Mouse (Mus musculus) R1 (cell line): ENCODE results near the gene Nop58.

ENCODE experiments used
- DNase-seq: peaks from one replicate; pipeline ENCODE4 v3.0.0-alpha.2; 2018; ENCODE audit warnings: low read depth, low spot score

Gene Nop58

GRCm38 (mm10) chr1:59719900-59720299 is 35.1 kb downstream of the Nop58 start:
- DNase-seq = peak; percentile 70

- DNase-seq = no peak
Observed at GRCm38 (mm10) chr1:59725661-59726060, 40.9 kb downstream of the Nop58 start.

GRCm38 (mm10) chr1:59730106-59730505 is 45.3 kb downstream of the Nop58 start:
- DNase-seq = no peak

- DNase-seq = no peak
Observed at GRCm38 (mm10) chr1:59730737-59731136, 46.0 kb downstream of the Nop58 start.

GRCm38 (mm10) chr1:59734076-59734475 is 49.3 kb downstream of the Nop58 start:
- no peak for DNase-seq

GRCm38 (mm10) chr1:59738768-59739414 is 54.1 kb downstream of the Nop58 start:
- no peak for DNase-seq

GRCm38 (mm10) chr1:59739577-59740354 is 55.0 kb downstream of the Nop58 start:
- no peak for DNase-seq

GRCm38 (mm10) chr1:59749047-59749446 is 64.3 kb downstream of the Nop58 start:
- DNase-seq = no peak

GRCm38 (mm10) chr1:59749724-59750123 is 65.0 kb downstream of the Nop58 start:
- peak; percentile 87 for DNase-seq

GRCm38 (mm10) chr1:59755298-59755697 is 70.5 kb downstream of the Nop58 start:
- DNase-seq = no peak

GRCm38 (mm10) chr1:59758325-59758724 is 73.6 kb downstream of the Nop58 start:
- DNase-seq = no peak

- DNase-seq = peak; percentile 44
Observed at GRCm38 (mm10) chr1:59762208-59762607, 77.4 kb downstream of the Nop58 start.

- DNase-seq = peak; percentile 79
Observed at GRCm38 (mm10) chr1:59762651-59763163, 77.9 kb downstream of the Nop58 start.

GRCm38 (mm10) chr1:59763164-59763768 is 78.5 kb downstream of the Nop58 start, which contains the start of gene Bmpr2:
Gene Bmpr2 (plus strand): TSS chr1:59763400.
- peak; percentile 84 for DNase-seq

GRCm38 (mm10) chr1:59763781-59764251 is 79.0 kb downstream of the Nop58 start:
- peak; percentile 56 for DNase-seq

- peak; percentile 50 for DNase-seq
Observed at GRCm38 (mm10) chr1:59764407-59764971, 79.7 kb downstream of the Nop58 start.

- no peak for DNase-seq
Observed at GRCm38 (mm10) chr1:59765279-59765678, 80.5 kb downstream of the Nop58 start.

- no peak for DNase-seq
Observed at GRCm38 (mm10) chr1:59766626-59767025, 81.9 kb downstream of the Nop58 start.
